Mouse (Mus musculus): ENCODE data around the gene Ndst2.

Gene Ndst2

GRCm38 (mm10) chr14:20733952-20734774, at the start of gene Ndst2:
TSS of gene Ndst2 (minus strand) at chr14:20734562.
- DNase-seq (ENCODE audit: low spot score), result peak; percentile 82

- DNase-seq (ENCODE audit: low spot score), result no peak
Measured at GRCm38 (mm10) chr14:20783526-20783925, 49.2 kb upstream of the Ndst2 start.

- no peak for DNase-seq (ENCODE audit: low spot score)
Measured at GRCm38 (mm10) chr14:20782860-20783259, 48.5 kb upstream of the Ndst2 start.

GRCm38 (mm10) chr14:20780217-20780616, 45.9 kb upstream of the Ndst2 start:
- no peak for DNase-seq (ENCODE audit: low spot score)

GRCm38 (mm10) chr14:20778496-20778895, 44.1 kb upstream of the Ndst2 start:
- DNase-seq (ENCODE audit: low spot score), result no peak

GRCm38 (mm10) chr14:20775661-20776060, 41.3 kb upstream of the Ndst2 start:
- no peak for DNase-seq (ENCODE audit: low spot score)

- DNase-seq (ENCODE audit: low spot score), result no peak
Measured at GRCm38 (mm10) chr14:20773410-20773809, 39.0 kb upstream of the Ndst2 start.

- no peak for DNase-seq (ENCODE audit: low spot score)
Measured at GRCm38 (mm10) chr14:20772808-20773207, 38.4 kb upstream of the Ndst2 start.

GRCm38 (mm10) chr14:20771941-20772340, 37.6 kb upstream of the Ndst2 start:
- no peak for DNase-seq (ENCODE audit: low spot score)

GRCm38 (mm10) chr14:20768581-20768980, 34.2 kb upstream of the Ndst2 start:
- DNase-seq (ENCODE audit: low spot score), result no peak

- DNase-seq (ENCODE audit: low spot score), result no peak
Measured at GRCm38 (mm10) chr14:20767936-20768335, 33.6 kb upstream of the Ndst2 start.

- peak; percentile 73 for DNase-seq (ENCODE audit: low spot score)
Measured at GRCm38 (mm10) chr14:20765642-20766258, 31.4 kb upstream of the Ndst2 start.

GRCm38 (mm10) chr14:20764942-20765341, 30.6 kb upstream of the Ndst2 start:
- no peak for DNase-seq (ENCODE audit: low spot score)

GRCm38 (mm10) chr14:20758768-20759435, 24.5 kb upstream of the Ndst2 start:
- no peak for DNase-seq (ENCODE audit: low spot score)

GRCm38 (mm10) chr14:20757370-20757907, 23.1 kb upstream of the Ndst2 start:
- DNase-seq (ENCODE audit: low spot score), result no peak

GRCm38 (mm10) chr14:20753792-20754191, 19.4 kb upstream of the Ndst2 start:
- DNase-seq (ENCODE audit: low spot score), result no peak

- no peak for DNase-seq (ENCODE audit: low spot score)
Measured at GRCm38 (mm10) chr14:20750503-20750902, 16.1 kb upstream of the Ndst2 start.

GRCm38 (mm10) chr14:20749494-20750051, 15.2 kb upstream of the Ndst2 start:
- no peak for DNase-seq (ENCODE audit: low spot score)

- DNase-seq (ENCODE audit: low spot score), result no peak
Measured at GRCm38 (mm10) chr14:20748388-20748787, 14.0 kb upstream of the Ndst2 start.

- no peak for DNase-seq (ENCODE audit: low spot score)
Measured at GRCm38 (mm10) chr14:20746935-20747334, 12.6 kb upstream of the Ndst2 start.

GRCm38 (mm10) chr14:20743614-20744013, 9.3 kb upstream of the Ndst2 start:
- no peak for DNase-seq (ENCODE audit: low spot score)

GRCm38 (mm10) chr14:20741301-20741700, 6.9 kb upstream of the Ndst2 start:
- no peak for DNase-seq (ENCODE audit: low spot score)
